Mouse (Mus musculus) inflammation-experienced regulatory T-cells, adult 6 months (primary cell): ENCODE data around the gene Tktl2. TPM values are rescaled to one million over a fixed set of nuclear protein-coding genes. Genes with fewer than 3 reads are reported as not detected.

ENCODE experiments used
- ATAC-seq: one replicate; pipeline ENCODE4 v1.8.0; 2017
- polyA plus RNA-seq, 3 experiments: library from polyadenylated mRNA; unstranded; fragments of 100-300 nt; shearing (Covaris generic); gene quantifications; one replicate each; pipeline ENCODE4 v1.2.1; 2017

Tktl2 gene
- not detected for polyA plus RNA-seq

GRCm38 (mm10) chr8:66511537-66511936, at the start of gene Tktl2:
Gene Tktl2, plus strand, starts transcription at chr8:66511756.
- no peak for ATAC-seq

- ATAC-seq = no peak
Observed at GRCm38 (mm10) chr8:66469821-66470220, 41.7 kb upstream of the Tktl2 start.

GRCm38 (mm10) chr8:66476880-66477279, 34.7 kb upstream of the Tktl2 start:
- ATAC-seq = no peak

- ATAC-seq = peak; percentile 92
Observed at GRCm38 (mm10) chr8:66486084-66486763, 25.3 kb upstream of the Tktl2 start, which contains the start of gene Tma16. Gene Tma16, minus strand, starts transcription at chr8:66486530.

GRCm38 (mm10) chr8:66488556-66488955, 23.0 kb upstream of the Tktl2 start:
- ATAC-seq = no peak

GRCm38 (mm10) chr8:66490624-66491023, 20.9 kb upstream of the Tktl2 start:
- ATAC-seq = no peak

- ATAC-seq = no peak
Observed at GRCm38 (mm10) chr8:66494496-66494895, 17.1 kb upstream of the Tktl2 start.

- ATAC-seq = peak; percentile 78
Observed at GRCm38 (mm10) chr8:66495726-66496125, 15.8 kb upstream of the Tktl2 start.

GRCm38 (mm10) chr8:66496998-66497577, 14.5 kb upstream of the Tktl2 start:
- ATAC-seq = peak; percentile 78

- no peak for ATAC-seq
Observed at GRCm38 (mm10) chr8:66503381-66503780, 8.2 kb upstream of the Tktl2 start.

- ATAC-seq = no peak
Observed at GRCm38 (mm10) chr8:66519149-66519548, 7.6 kb downstream of the Tktl2 start.

GRCm38 (mm10) chr8:66520576-66520975, 9.0 kb downstream of the Tktl2 start:
- no peak for ATAC-seq

- ATAC-seq = no peak
Observed at GRCm38 (mm10) chr8:66550092-66550491, 38.5 kb downstream of the Tktl2 start.

Other genes with a start within 250 kb of the Tktl2 start
- gene Tma16, start 25.2 kb upstream of the Tktl2 start, polyA plus RNA-seq = 10 to 100 TPM in 2 of 3 experiments, 1 to 10 TPM in 1; 8.9 to 19.7 (median 18.8) TPM
- gene Npy5r, start 176.4 kb downstream of the Tktl2 start, polyA plus RNA-seq = not detected
- gene Npy1r, start 185.4 kb downstream of the Tktl2 start, polyA plus RNA-seq = not detected